Mouse (Mus musculus) hindbrain, embryonic 13.5 days (tissue): ENCODE results near the gene Ndufv2. TPM values are rescaled to one million over a fixed set of nuclear protein-coding genes. Genes with fewer than 3 reads are reported as not detected.
"Not testable (repeated sequence)": the region's sequence is repeated elsewhere in the genome, so short reads cannot be mapped to it uniquely, and the experiment has no call there.

Source experiments
- ATAC-seq: fragments of 200-750 bp; cut with Nextera tagmentation; 2 replicates; pipeline ENCODE4 v1.8.0; 2017; ENCODE audit warnings: moderate TSS enrichment; ENCODE audit not compliant: low FRiP score
- H3K27ac ChIP-seq: fragments of 300-500 bp; sonication (generic); 2 replicates; pipeline ENCODE4 v1.5.1; 2015; ENCODE audit warnings: inconsistent platforms, mild to moderate bottlenecking, moderate library complexity
- H3K27me3 ChIP-seq: fragments of 300-500 bp; sonication (generic); 2 replicates; pipeline ENCODE4 v1.6.1; 2015; ENCODE audit warnings: mild to moderate bottlenecking, inconsistent platforms
- H3K36me3 ChIP-seq: fragments of 300-500 bp; sonication (generic); 2 replicates; pipeline ENCODE4 v1.6.1; 2015; ENCODE audit warnings: mild to moderate bottlenecking, inconsistent platforms
- H3K4me1 ChIP-seq: fragments of 300-500 bp; sonication (generic); replicated peaks from 2 replicates; pipeline ENCODE4 v1.6.1; 2015; ENCODE audit warnings: inconsistent platforms
- H3K4me2 ChIP-seq: fragments of 300-500 bp; sonication (generic); 2 replicates; pipeline ENCODE4 v1.6.1; 2015; ENCODE audit warnings: inconsistent platforms, mild to moderate bottlenecking, moderate library complexity
- H3K4me3 ChIP-seq: fragments of 300-500 bp; sonication (generic); 2 replicates; pipeline ENCODE4 v1.5.1; 2015; ENCODE audit warnings: mild to moderate bottlenecking, inconsistent platforms
- H3K9ac ChIP-seq: fragments of 300-500 bp; sonication (generic); 2 replicates; pipeline ENCODE4 v1.6.1; 2015; ENCODE audit warnings: mild to moderate bottlenecking, inconsistent platforms
- H3K9me3 ChIP-seq: fragments of 300-500 bp; sonication (generic); 2 replicates; pipeline ENCODE4 v1.6.1; 2016; ENCODE audit warnings: inconsistent platforms
- WGBS: fragments of 180-500 bp; shearing (Covaris S2); methylation state at CpG from one replicate; pipeline ENCODE4 v1.1.7; 2015; 5-methylcytosine and 5-hydroxymethylcytosine counted together
- polyA plus RNA-seq: library from polyadenylated mRNA; unstranded; fragments of >200 nt; fragmentation: Nextera tagmentation; extraction: Ambion mirVana; gene quantifications from 2 replicates; pipeline ENCODE4 v1.2.1, GENCODE M21; 2015

Gene Ndufv2
- polyA plus RNA-seq, 1 experiment from 2014 or later, result 357 TPM

DNA sequence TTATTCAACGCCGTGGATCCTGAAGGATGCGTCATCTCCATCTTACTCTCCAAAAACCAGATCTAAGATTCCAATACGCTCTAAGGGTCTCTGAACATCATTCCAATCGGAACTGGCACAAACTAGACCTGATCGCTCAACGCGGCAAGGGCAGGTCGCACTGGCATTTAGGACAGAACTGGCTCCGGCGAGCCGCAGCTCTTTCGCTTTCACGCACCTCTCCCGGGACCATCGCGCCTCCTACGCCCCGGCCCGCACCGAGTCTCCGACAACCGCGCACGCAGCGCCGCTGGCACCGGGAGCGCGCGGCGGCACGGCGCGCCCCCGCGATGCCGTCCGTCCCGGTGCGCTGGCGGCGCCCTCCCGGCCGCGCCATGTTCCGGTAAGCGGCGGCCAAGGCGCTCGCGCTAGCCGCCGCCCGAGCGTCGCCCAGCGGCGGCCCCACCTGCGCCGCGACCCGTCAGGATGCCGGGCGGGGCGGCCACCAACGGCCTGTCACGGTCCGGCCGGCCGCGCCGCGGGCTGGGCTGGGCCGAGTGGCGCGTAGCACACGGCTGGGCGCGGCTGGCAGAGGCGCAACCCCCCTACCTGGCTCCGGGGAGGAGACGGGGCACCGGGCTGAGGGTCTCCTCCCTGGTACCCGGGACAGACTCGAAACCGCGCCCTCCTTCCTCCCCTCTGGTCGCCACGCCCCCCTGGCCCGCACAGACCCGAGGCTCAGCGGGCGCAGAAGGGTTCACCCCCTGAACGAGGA is 25.0 kb downstream of the Ndufv2 start:
- no peaks in the 10 kb centered on the region for H3K9me3 ChIP-seq
- peak overlapping the region; percentile 98 for H3K27ac ChIP-seq
- H3K4me1 ChIP-seq, result peaks cover 39% of the 10 kb centered on the region
- H3K4me2 ChIP-seq, result peak overlapping the region; percentile 80
- ATAC-seq, result peak; percentile 87
- H3K4me3 ChIP-seq, result peak overlapping the region; percentile 94
- WGBS, result under 1% methylated on average over 66 of the region's 95 CpGs
- H3K9ac ChIP-seq, result peak overlapping the region; percentile 97
- H3K36me3 ChIP-seq, result peaks cover 18% of the 10 kb centered on the region
- H3K27me3 ChIP-seq, result no peaks in the 10 kb centered on the region

DNA sequence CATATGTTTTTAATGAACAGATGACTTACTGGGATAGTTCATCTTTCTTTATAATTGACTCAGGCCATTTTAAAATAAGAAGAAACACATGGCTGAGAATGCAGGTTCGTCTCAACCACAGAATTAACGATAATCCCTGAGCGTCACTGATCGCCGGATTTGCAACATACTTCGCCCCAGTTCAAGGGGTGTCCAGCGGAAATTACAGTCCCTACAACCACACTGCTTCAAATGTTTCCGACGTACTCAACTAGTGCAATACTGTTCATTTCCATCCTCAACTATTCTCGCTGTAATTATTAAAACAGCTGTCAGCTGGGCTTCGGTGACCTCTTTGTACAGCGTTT is 25.6 kb downstream of the Ndufv2 start:
- no peak for ATAC-seq
- H3K4me3 ChIP-seq, result peak overlapping the region; percentile 94

DNA sequence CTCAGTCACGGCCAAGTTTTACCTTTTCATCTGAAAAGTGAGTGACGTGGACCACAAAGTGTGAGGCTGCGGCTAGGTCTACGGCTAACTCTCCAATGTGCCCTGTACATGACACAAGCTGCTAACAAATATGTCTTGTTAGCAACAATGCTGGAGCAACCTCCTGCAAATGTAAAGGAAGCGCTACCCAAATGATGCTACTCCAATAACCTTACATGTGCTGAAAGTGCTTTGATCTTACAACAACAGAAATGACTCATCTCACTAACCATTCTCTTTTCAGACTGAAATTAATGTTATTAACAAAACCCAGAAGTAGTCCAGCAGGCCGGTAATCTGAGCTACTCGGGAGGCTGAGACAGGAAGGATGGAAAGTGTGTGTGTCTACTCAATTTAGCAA is 27.4 kb downstream of the Ndufv2 start:
- Histone ChIP-seq H3K4me2 (no peak overlapping the region), H3K4me1 (peaks cover 39% of the 10 kb centered on the region), H3K9me3 (no peaks in the 10 kb centered on the region), H3K27ac (no peak overlapping the region), H3K4me3 (no peak overlapping the region), H3K36me3 (no peaks in the 10 kb centered on the region), H3K27me3 (no peaks in the 10 kb centered on the region), H3K9ac (no peak overlapping the region)
- no peak for ATAC-seq
- 88% methylated on average over 7 of the region's 7 CpGs for WGBS

More for the DNA sequence above, 25.6 kb downstream of the Ndufv2 start:
- WGBS, result 6% methylated on average over 12 of the region's 12 CpGs
- Histone ChIP-seq H3K27me3 (no peaks in the 10 kb centered on the region), H3K9me3 (no peaks in the 10 kb centered on the region), H3K4me1 (peaks cover 39% of the 10 kb centered on the region), H3K4me2 (peak overlapping the region; percentile 80), H3K9ac (peak overlapping the region; percentile 97), H3K36me3 (peaks cover 14% of the 10 kb centered on the region), H3K27ac (peak overlapping the region; percentile 98)

DNA sequence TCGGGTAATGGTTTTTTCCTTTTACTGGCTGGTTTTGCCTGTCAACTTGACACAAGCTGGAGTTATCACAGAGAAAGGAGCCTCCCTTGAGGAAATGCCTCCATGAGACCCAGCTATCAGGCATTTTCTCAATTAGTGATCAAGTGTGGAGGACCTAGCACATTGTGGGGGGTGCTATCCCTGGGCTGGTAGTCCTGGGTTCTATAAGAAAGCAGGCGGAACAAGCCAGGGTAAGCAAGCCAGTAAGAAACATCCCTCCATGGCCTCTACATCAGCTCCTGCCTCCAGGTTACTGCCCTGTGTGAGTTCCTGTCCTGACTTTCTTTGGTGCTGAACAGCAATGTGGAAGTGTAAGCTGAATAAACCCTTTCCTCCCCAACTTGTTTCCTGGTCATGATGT is 32.3 kb downstream of the Ndufv2 start:
- not testable (repeated sequence) for H3K4me2 ChIP-seq, H3K27ac ChIP-seq, H3K36me3 ChIP-seq, H3K4me3 ChIP-seq, H3K9me3 ChIP-seq, H3K27me3 ChIP-seq, H3K9ac ChIP-seq, ATAC-seq
- 93% methylated on average over 2 of the region's 2 CpGs for WGBS
- peaks cover 22% of the 10 kb centered on the region for H3K4me1 ChIP-seq

DNA sequence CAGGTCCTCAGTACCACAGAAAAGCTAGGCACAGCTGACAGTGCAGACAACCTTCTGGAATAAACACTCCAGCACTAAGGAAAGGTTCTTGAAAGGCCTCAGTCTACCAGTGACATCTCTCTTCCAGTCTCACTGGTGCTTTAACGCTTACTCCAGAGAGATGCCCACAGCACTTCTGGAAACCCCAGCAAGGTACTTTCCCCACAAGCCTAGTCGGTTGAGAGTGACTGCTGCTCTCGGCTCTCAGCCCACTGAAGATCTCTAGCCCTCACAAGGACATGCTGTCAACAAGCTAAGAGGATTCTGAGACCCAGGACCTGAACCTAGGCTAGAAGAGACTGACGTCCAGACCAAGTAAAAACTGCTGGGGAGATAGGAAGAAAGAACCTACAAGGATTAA is 36.2 kb downstream of the Ndufv2 start:
- Histone ChIP-seq H3K27ac (no peak overlapping the region), H3K4me3 (no peak overlapping the region), H3K36me3 (no peaks in the 10 kb centered on the region), H3K4me1 (0 out of 2 replicates have a peak, but pooled peaks cover 14% of the 10 kb centered on the region), H3K4me2 (no peak overlapping the region), H3K27me3 (no peaks in the 10 kb centered on the region), H3K9ac (no peak overlapping the region), H3K9me3 (no peaks in the 10 kb centered on the region)
- ATAC-seq, result no peak
- WGBS, result 94% methylated on average over 4 of the region's 4 CpGs

DNA sequence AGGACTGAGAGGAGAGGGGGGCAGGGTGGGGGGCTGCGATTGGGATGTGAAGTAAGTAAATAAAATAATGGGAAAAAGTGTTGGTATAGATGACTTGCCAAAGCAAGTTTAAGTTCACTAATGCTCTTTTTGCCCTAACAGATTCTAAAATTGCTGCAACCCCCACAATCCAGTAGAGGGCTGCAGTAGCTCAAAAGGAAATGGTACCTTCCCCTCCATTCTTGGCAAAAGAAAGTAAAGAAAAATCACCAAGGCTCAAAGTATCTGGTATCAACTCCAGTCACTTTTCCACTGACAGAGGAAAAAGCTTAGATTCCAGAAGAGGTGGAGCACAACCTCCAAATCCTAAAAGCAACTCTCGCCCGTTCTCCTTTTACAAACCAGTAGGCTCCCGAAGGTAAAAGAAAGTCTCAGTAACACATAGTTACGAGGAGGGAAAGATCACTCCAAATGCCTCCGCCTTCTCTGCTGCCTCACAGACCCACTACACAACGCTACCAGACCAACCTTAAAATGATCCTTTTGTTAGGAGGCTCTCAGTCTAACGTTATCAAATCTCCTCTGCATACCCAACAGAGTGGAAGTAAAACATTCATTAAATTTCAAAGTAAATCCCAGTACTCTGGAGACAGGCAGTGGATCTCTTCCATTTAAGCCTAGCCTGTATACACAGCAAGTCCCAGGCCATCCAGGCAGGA is 40.0 kb downstream of the Ndufv2 start:
- Histone ChIP-seq H3K9me3 (no peaks in the 10 kb centered on the region), H3K4me1 (0 out of 2 replicates have a peak, but pooled peaks cover 7% of the 10 kb centered on the region), H3K27me3 (no peaks in the 10 kb centered on the region), H3K36me3 (no peaks in the 10 kb centered on the region), H3K4me3 (no peak overlapping the region), H3K27ac (no peak overlapping the region), H3K4me2 (no peak overlapping the region), H3K9ac (no peak overlapping the region)
- ATAC-seq, result no peak
- 70% methylated on average over 8 of the region's 8 CpGs for WGBS

DNA sequence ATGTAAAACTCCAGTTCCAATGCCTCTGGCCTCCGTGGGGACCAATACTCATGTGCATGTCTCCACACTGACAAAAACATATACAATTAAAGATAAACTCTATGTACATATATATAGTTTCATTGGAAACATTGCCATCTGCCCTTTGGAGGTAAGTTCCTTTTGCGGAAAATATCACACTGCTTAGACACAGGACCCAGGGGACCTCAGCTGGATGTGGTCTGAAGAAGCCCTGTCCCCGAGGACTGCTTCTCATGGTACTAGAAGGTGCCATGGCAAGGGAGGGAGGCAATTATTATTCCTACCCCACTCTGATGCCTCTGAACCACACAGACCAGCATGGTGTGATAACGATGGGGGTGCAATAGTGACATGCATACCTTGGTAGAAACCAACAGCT is 43.2 kb downstream of the Ndufv2 start:
- no peaks in the 10 kb centered on the region for H3K27me3 ChIP-seq
- no peak overlapping the region for H3K9ac ChIP-seq
- no peaks in the 10 kb centered on the region for H3K9me3 ChIP-seq
- ATAC-seq, result no peak
- 81% methylated on average over 4 of the region's 4 CpGs for WGBS
- no peak overlapping the region for H3K4me2 ChIP-seq
- H3K4me1 ChIP-seq, result 0 out of 2 replicates have a peak, but pooled peaks cover 2% of the 10 kb centered on the region
- no peak overlapping the region for H3K4me3 ChIP-seq
- H3K27ac ChIP-seq, result no peak overlapping the region
- no peaks in the 10 kb centered on the region for H3K36me3 ChIP-seq

DNA sequence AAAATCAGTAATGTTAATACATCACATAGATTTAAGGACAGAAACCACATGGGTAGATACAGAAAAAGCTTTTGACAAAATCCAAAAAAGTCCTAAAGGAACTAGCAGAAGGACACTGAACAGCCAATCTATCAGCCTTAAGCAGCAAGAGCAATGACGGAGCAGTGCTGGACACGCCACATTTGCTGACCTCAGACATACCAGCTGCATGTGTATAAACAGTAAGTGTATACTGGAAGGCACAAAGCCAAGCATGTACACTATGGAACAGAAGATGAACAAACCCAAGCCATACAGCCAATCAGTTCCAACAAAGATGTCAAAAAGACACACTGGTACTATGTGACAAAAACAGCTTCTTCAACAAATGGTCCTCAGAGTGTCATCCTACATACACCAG is 44.2 kb downstream of the Ndufv2 start:
- 78% methylated on average over 2 of the region's 2 CpGs for WGBS
- no peak for ATAC-seq
- no peak overlapping the region for H3K4me2 ChIP-seq

DNA sequence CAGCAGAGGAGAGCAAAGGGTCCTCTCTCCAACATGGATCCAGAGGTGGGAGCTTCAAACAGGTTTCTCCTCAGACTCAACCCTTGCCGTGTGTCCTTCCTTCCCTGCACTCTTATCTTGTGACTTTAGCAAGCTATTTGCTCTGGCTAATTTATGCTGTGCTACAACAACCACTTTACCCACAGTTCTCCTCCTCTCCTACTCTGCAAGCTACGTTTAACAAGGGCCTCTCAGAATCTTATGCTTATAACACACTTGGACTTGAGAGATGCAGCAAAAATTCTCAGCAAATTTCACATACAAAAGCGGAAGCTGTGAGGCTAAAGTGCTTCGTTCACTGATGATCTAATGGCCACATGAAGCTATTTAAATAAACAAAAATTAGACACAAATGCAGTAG is 48.0 kb downstream of the Ndufv2 start:
- Histone ChIP-seq H3K4me1 (0 out of 2 replicates have a peak, but pooled peaks cover 2% of the 10 kb centered on the region), H3K36me3 (peaks cover 14% of the 10 kb centered on the region), H3K27ac (no peak overlapping the region), H3K27me3 (no peaks in the 10 kb centered on the region), H3K9me3 (no peaks in the 10 kb centered on the region), H3K9ac (no peak overlapping the region), H3K4me3 (no peak overlapping the region), H3K4me2 (no peak overlapping the region)
- WGBS, result 84% methylated on average over 4 of the region's 4 CpGs
- ATAC-seq, result no peak

More for the DNA sequence above, 44.2 kb downstream of the Ndufv2 start:
- Histone ChIP-seq H3K36me3 (no peaks in the 10 kb centered on the region), H3K4me3 (no peak overlapping the region), H3K9me3 (no peaks in the 10 kb centered on the region), H3K9ac (no peak overlapping the region), H3K27ac (no peak overlapping the region), H3K27me3 (no peaks in the 10 kb centered on the region), H3K4me1 (0 out of 2 replicates have a peak, but pooled peaks cover 2% of the 10 kb centered on the region)

DNA sequence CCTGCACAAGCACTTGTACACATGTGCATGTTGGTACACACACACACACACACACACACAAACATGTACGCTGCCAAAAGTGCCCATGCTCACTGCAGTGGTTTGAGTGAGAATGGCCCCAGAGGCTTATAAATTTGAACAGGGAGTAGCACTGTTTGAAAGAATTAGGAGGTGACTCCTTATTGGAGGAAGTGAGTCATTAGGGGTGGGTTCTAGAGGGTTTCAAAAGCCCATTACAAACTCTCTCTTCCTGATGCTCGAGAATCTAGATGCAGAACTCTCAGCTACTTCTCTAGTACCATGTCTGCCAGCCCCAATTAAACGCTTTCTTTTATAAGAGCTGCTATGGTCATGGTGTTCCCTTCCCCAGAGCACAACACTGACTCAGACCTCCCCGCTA is 52.6 kb downstream of the Ndufv2 start:
- Histone ChIP-seq H3K4me2 (no peak overlapping the region), H3K9ac (no peak overlapping the region), H3K36me3 (peaks cover 45% of the 10 kb centered on the region), H3K9me3 (no peaks in the 10 kb centered on the region), H3K27me3 (no peaks in the 10 kb centered on the region), H3K4me3 (no peak overlapping the region), H3K4me1 (no peaks in the 10 kb centered on the region), H3K27ac (no peak overlapping the region)
- no peak for ATAC-seq
- WGBS, result 89% methylated on average over 4 of the region's 4 CpGs

DNA sequence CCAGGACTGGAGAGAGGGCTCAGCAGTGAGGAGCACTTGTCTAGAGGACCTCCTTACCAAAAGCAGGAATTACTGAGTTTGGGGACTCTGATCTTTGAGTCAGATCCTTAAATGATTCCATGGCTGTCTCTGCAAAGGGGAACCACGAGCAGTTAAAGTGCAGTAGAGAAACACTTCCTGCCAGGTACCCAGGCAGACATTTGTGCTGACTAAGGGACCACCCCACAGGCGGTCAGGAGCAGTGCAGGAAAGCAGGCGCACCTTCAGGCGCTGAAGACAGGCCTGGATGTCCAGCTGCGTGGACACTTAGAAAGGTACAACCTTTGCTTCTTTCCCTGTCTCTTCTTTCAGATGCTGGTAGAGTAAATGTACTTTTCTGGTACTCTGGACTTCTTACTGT is 53.2 kb downstream of the Ndufv2 start:
- Histone ChIP-seq H3K9ac (no peak overlapping the region), H3K36me3 (peaks cover 45% of the 10 kb centered on the region), H3K4me3 (no peak overlapping the region), H3K27me3 (no peaks in the 10 kb centered on the region), H3K4me1 (no peaks in the 10 kb centered on the region), H3K27ac (no peak overlapping the region), H3K9me3 (no peaks in the 10 kb centered on the region), H3K4me2 (no peak overlapping the region)
- no peak for ATAC-seq
- WGBS, result 72% methylated on average over 5 of the region's 5 CpGs

DNA sequence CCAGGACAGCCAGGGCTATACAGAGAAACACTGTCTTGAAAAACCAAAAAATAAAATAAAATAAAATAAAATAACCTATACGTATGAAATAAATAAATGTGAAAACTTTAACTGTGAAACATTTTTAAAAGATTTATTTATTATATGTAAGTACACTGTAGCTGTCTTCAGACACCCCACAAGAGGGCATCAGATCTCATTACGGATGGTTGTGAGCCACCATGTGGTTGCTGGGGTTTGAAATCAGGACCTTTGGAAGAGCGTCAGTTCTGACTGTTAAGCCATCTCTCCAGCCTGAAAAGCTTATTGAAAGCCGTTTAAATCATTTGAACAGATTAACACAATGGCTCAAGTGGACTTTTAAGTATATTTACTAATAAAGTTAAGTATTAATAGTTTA is 57.7 kb downstream of the Ndufv2 start:
- H3K9me3 ChIP-seq, H3K4me2 ChIP-seq, ATAC-seq, H3K4me1 ChIP-seq, H3K27me3 ChIP-seq, H3K4me3 ChIP-seq, H3K27ac ChIP-seq, H3K9ac ChIP-seq: not testable (repeated sequence)
- peaks cover 44% of the 10 kb centered on the region for H3K36me3 ChIP-seq
- 94% methylated on average over 4 of the region's 4 CpGs for WGBS

DNA sequence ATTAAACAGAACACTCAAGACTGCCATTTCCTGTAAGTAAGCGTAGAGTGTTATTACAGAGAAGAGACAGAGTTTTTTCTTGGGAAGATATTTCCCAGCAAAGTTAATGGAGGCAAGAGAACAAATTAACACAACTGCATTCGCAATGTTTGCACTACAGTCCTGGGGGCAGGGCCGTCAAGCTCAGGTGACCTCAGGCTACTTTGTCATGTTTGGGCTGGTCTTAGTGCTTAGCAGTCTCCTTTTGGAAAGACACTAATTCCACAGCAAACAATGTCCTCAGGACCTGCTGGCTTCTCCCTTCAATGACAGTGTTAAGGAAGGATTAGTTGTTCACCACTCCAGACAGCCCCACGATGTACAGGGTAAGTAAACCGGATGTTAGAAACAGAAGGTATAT is 60.3 kb downstream of the Ndufv2 start:
- Histone ChIP-seq H3K4me2 (no peak overlapping the region), H3K27ac (no peak overlapping the region), H3K9me3 (no peaks in the 10 kb centered on the region), H3K36me3 (peaks cover 37% of the 10 kb centered on the region), H3K4me3 (no peak overlapping the region), H3K27me3 (no peaks in the 10 kb centered on the region), H3K4me1 (no peaks in the 10 kb centered on the region), H3K9ac (no peak overlapping the region)
- no peak for ATAC-seq
- WGBS, result 93% methylated on average over 5 of the region's 5 CpGs
